Mouse (Mus musculus): ENCODE data around the gene Phxr2. TPM values are rescaled to one million over a fixed set of nuclear protein-coding genes. Genes with fewer than 3 reads are reported as not detected.

Gene Phxr2
- total and polyA plus RNA-seq, 3 experiments: not detected

- DNase-seq: no peak
These were observed 6.6 kb upstream of the Phxr2 start for GRCm38 (mm10) chr10:99132595-99133272.

- no peak for DNase-seq
These were observed 6.1 kb upstream of the Phxr2 start for GRCm38 (mm10) chr10:99132189-99132588.

- DNase-seq: no peak
These were observed 5.2 kb upstream of the Phxr2 start for GRCm38 (mm10) chr10:99131298-99131697.

GRCm38 (mm10) chr10:99130611-99131010, 4.5 kb upstream of the Phxr2 start:
- DNase-seq: no peak

- DNase-seq: no peak
These were observed 1.7 kb upstream of the Phxr2 start for GRCm38 (mm10) chr10:99127691-99128261.

- no peak for DNase-seq
These were observed 829 bp upstream of the Phxr2 start for GRCm38 (mm10) chr10:99126954-99127353.

- DNase-seq: no peak
These were observed 6.7 kb downstream of the Phxr2 start for GRCm38 (mm10) chr10:99119471-99119870.

- no peak for DNase-seq
These were observed 7.4 kb downstream of the Phxr2 start for GRCm38 (mm10) chr10:99118697-99119096.

- DNase-seq: no peak
These were observed 8.2 kb downstream of the Phxr2 start for GRCm38 (mm10) chr10:99117876-99118275.

- DNase-seq: no peak
These were observed 9.2 kb downstream of the Phxr2 start for GRCm38 (mm10) chr10:99116650-99117615.

GRCm38 (mm10) chr10:99116237-99116632, 9.9 kb downstream of the Phxr2 start:
- DNase-seq: no peak

GRCm38 (mm10) chr10:99115471-99116236, 10.5 kb downstream of the Phxr2 start:
- no peak for DNase-seq

GRCm38 (mm10) chr10:99114295-99114694, 11.8 kb downstream of the Phxr2 start:
- no peak for DNase-seq

- no peak for DNase-seq
These were observed 12.6 kb downstream of the Phxr2 start for GRCm38 (mm10) chr10:99113533-99113932.

- DNase-seq: no peak
These were observed 17.6 kb downstream of the Phxr2 start for GRCm38 (mm10) chr10:99108431-99108982.

GRCm38 (mm10) chr10:99107964-99108363, 18.2 kb downstream of the Phxr2 start, which contains the start of gene Galnt4:
Galnt4 (plus strand) TSS chr10:99108159.
- peak; percentile 91 for DNase-seq

GRCm38 (mm10) chr10:99106703-99107631, 19.2 kb downstream of the Phxr2 start, which contains the start of gene Poc1b:
Poc1b (plus strand) TSS chr10:99107036.
- DNase-seq: peak; percentile 93

GRCm38 (mm10) chr10:99106311-99106702, 19.8 kb downstream of the Phxr2 start:
- DNase-seq: no peak

- DNase-seq: no peak
These were observed 20.6 kb downstream of the Phxr2 start for GRCm38 (mm10) chr10:99105522-99105921.

- DNase-seq: peak; percentile 43
These were observed 28.8 kb downstream of the Phxr2 start for GRCm38 (mm10) chr10:99097374-99097773.
